Mouse (Mus musculus) forebrain, embryonic 14.5 days (tissue): ENCODE measurements around the gene Fzd9. TPM values are rescaled to one million over a fixed set of nuclear protein-coding genes. Genes with fewer than 3 reads are reported as not detected.
A peak's percentile ranks its signal among the peaks of the same experiment; 100 is the strongest.

ENCODE experiments used
- ATAC-seq: fragments of 200-750 bp; cut with Nextera tagmentation; 2 replicates; pipeline ENCODE4 v1.8.0; 2017; ENCODE audit warnings: mild to moderate bottlenecking, moderate library complexity
- DNase-seq: peaks from one replicate; pipeline ENCODE4 v3.0.0-alpha.2; 2015; ENCODE audit warnings: low spot score
- H3K27ac ChIP-seq: fragments of 300-500 bp; sonication (generic); 2 replicates; pipeline ENCODE4 v1.5.1; 2014; ENCODE audit warnings: low read depth, mild to moderate bottlenecking, control low read depth, low read length, moderate library complexity
- H3K27me3 ChIP-seq: fragments of 300-500 bp; sonication (generic); replicated peaks from 2 replicates; pipeline ENCODE4 v1.6.1; 2014; ENCODE audit warnings: low read length, control low read depth, mixed read lengths; ENCODE audit not compliant: control insufficient read depth, insufficient read depth
- H3K36me3 ChIP-seq: fragments of 300-500 bp; sonication (generic); 2 replicates; pipeline ENCODE4 v1.6.1; 2014; ENCODE audit warnings: low read length, control low read depth; ENCODE audit not compliant: control insufficient read depth, insufficient read depth
- H3K4me1 ChIP-seq: fragments of 300-500 bp; sonication (generic); 2 replicates; pipeline ENCODE4 v1.6.1; 2014; ENCODE audit warnings: antibody characterized with exemption, low read length, control low read depth; ENCODE audit not compliant: control insufficient read depth, insufficient read depth
- H3K4me2 ChIP-seq: fragments of 300-500 bp; sonication (generic); 2 replicates; pipeline ENCODE4 v1.6.1; 2014; ENCODE audit warnings: mild to moderate bottlenecking, control low read depth, low read length
- H3K4me3 ChIP-seq: fragments of 300-500 bp; sonication (generic); 2 replicates; pipeline ENCODE4 v1.5.1; 2014; ENCODE audit warnings: low read depth, low read length, control low read depth
- H3K9ac ChIP-seq: fragments of 300-500 bp; sonication (generic); 2 replicates; pipeline ENCODE4 v1.6.1; 2014; ENCODE audit warnings: mild to moderate bottlenecking, low read length, control low read depth, moderate library complexity
- H3K9me3 ChIP-seq: fragments of 300-500 bp; sonication (generic); replicated peaks from 2 replicates; pipeline ENCODE4 v1.6.1; 2016; ENCODE audit warnings: low read length, control low read depth, mixed read lengths; ENCODE audit not compliant: control insufficient read depth
- WGBS: fragments of 180-500 bp; shearing (Covaris S2); extraction: QIAGEN DNeasy Blood & Tissue Kit; methylation state at CpG from one replicate; pipeline ENCODE4 v1.1.7; 2014; 5-methylcytosine and 5-hydroxymethylcytosine counted together
- polyA plus RNA-seq: library from polyadenylated mRNA; unstranded; fragments of >200 nt; fragmentation: Nextera tagmentation; extraction: Ambion mirVana; gene quantifications from 2 replicates; pipeline ENCODE4 v1.2.1, GENCODE M21; 2014

Gene Fzd9
- polyA plus RNA-seq, 1 experiment from 2014 or later: 12.4 TPM

GRCm38 (mm10) chr5:135256166-135256565 is 5.1 kb upstream of the Fzd9 start:
- no peaks in the 10 kb centered on the region for H3K9me3 ChIP-seq
- no peak for ATAC-seq
- no peak for DNase-seq
- no peak overlapping the region for H3K4me3 ChIP-seq
- H3K27me3 ChIP-seq: no peaks in the 10 kb centered on the region
- WGBS: 96% methylated on average over 3 of the region's 3 CpGs
- no peak overlapping the region for H3K4me2 ChIP-seq
- no peak overlapping the region for H3K27ac ChIP-seq
- H3K36me3 ChIP-seq: no peaks in the 10 kb centered on the region
- no peak overlapping the region for H3K9ac ChIP-seq
- peaks cover 14% of the 10 kb centered on the region for H3K4me1 ChIP-seq

DNA sequence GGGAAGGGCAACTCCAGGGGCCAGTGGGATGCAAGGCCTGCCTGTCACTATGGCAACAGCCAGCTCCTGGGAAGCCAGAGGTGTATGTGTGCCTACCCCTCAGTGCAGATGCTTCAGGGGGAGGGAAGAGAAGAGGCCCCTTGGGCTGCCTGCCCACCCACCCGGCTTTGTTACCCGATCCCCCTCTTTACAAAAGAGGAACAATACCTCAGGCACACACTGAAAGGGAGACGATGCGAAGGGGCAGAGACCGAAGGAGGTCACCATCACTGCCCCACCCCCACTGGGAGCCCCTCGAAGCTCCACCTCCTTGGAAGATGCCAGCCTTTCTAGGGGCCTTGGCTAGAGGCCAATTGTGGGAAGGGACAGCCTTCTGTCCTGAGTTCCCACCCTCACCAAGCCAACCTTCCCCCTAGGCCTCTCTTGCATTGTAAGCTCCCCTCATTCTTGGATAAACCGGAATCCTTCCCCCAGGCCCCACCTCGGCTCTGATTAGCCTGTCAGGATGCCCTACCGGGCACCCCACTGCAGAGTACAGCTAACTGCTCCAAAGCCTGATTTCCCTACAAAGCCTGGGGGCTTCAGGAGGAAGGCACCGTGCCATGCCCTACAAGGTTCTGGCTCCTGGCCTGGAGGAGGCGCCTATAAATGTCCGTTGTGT is 2.8 kb upstream of the Fzd9 start:
- Histone ChIP-seq H3K27me3 (0 out of 2 replicates have a peak, but pooled peaks cover 7% of the 10 kb centered on the region), H3K4me2 (no peak overlapping the region; the same call in 1 of the 2 replicates), H3K36me3 (no peaks in the 10 kb centered on the region), H3K9me3 (no peaks in the 10 kb centered on the region), H3K4me3 (no peak overlapping the region), H3K27ac (peak overlapping the region; percentile 83), H3K9ac (0 out of 2 replicates have a peak overlapping the region, but pooled peaks have one; percentile 13), H3K4me1 (peaks cover 14% of the 10 kb centered on the region)
- DNase-seq (peak; percentile 93), ATAC-seq (peak; percentile 67)
- under 1% methylated on average over 12 of the region's 12 CpGs for WGBS

- H3K27ac ChIP-seq: peak overlapping the region; percentile 39; the same call in 1 of the 2 replicates
- whole genome bisulfite sequencing: 1% methylated on average over 78 of the region's 92 CpGs
- peaks cover 23% of the 10 kb centered on the region for H3K36me3 ChIP-seq
- ATAC-seq (peak; percentile 52), DNase-seq (no peak)
- peaks cover 14% of the 10 kb centered on the region for H3K4me1 ChIP-seq
- H3K9ac ChIP-seq: peak overlapping the region; percentile 74
- no peaks in the 10 kb centered on the region for H3K9me3 ChIP-seq
- peak overlapping the region; percentile 97 for H3K4me2 ChIP-seq
- peak overlapping the region; percentile 61 for H3K4me3 ChIP-seq
- H3K27me3 ChIP-seq: 0 out of 2 replicates have a peak, but pooled peaks cover 7% of the 10 kb centered on the region
These were observed 598 bp downstream of the Fzd9 start for GRCm38 (mm10) chr5:135250186-135251078.

DNA sequence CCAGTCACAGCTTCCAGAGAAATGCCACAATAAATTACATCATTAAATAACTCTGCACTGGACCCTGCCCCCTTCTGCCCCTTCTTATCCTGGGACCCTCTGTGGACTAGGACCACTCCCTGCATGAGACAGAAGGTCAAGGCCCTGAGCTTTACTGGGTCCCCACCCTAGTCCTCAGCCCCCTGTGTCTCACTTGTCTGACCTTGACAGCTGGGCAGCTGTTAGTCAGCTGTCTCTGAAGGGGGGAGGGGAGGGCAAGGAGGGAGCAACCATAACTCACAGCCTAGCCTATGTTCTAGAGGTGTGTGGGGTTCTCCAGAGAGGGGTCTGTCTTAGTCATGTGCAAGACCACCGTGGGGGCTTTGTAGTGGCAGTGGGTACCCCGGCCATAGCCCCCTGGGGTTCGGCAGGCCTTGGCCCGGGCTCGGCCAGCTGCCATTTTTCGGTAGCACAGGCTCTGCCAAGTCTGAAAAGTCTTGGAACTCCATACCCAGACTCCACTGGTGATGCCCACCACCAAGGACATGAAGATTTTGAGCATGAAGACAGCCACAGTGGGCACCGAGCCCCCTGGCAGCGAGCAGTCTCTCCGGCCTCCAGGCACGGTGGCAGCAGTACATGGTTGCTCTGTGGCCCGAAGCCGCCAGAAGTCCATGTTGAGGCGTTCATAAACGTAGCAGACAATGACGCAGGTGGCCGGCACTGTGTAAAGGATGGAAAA is 1.9 kb downstream of the Fzd9 start:
- Histone ChIP-seq H3K36me3 (peaks cover 36% of the 10 kb centered on the region), H3K27ac (no peak overlapping the region), H3K4me1 (peaks cover 12% of the 10 kb centered on the region), H3K4me2 (peak overlapping the region; percentile 97), H3K27me3 (0 out of 2 replicates have a peak, but pooled peaks cover 7% of the 10 kb centered on the region), H3K4me3 (peak overlapping the region; percentile 61), H3K9me3 (no peaks in the 10 kb centered on the region), H3K9ac (peak overlapping the region; percentile 74)
- ATAC-seq (no peak), DNase-seq (no peak)
- WGBS: 57% methylated on average over 16 of the region's 16 CpGs

GRCm38 (mm10) chr5:135247337-135247736 is 3.7 kb downstream of the Fzd9 start:
- H3K4me1 ChIP-seq: peaks cover 3% of the 10 kb centered on the region; the same call in 1 of the 2 replicates
- DNase-seq (no peak), ATAC-seq (no peak)
- H3K9me3 ChIP-seq: no peaks in the 10 kb centered on the region
- H3K36me3 ChIP-seq: peaks cover 54% of the 10 kb centered on the region
- WGBS: 62% methylated on average over 9 of the region's 9 CpGs
- H3K4me3 ChIP-seq: peak overlapping the region; percentile 61
- 0 out of 2 replicates have a peak, but pooled peaks cover 7% of the 10 kb centered on the region for H3K27me3 ChIP-seq
- peak overlapping the region; percentile 97 for H3K4me2 ChIP-seq
- H3K9ac ChIP-seq: peak overlapping the region; percentile 74
- no peak overlapping the region for H3K27ac ChIP-seq

DNA sequence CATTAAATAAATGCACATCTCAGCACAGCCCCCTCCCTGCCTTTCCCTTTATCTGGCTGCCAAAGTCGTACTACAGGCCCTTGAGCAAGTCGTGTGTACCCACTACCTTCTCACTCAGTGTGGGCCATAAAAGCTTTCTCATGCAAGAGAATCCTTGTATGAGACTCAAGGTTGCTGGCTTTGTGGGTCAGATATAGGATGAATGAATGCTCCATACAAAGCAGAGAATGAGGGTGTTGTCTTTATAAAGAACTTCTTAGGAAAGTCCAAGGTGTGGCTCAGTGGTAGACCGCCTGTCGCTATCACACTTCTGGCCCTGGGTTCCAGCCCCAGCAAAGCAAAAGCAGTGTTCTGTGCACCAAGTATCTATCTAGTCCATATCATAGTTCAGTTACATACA is 4.5 kb downstream of the Fzd9 start:
- Histone ChIP-seq H3K4me2 (peak overlapping the region; percentile 97), H3K9me3 (no peaks in the 10 kb centered on the region), H3K4me1 (peaks cover 3% of the 10 kb centered on the region; the same call in 1 of the 2 replicates), H3K27ac (no peak overlapping the region), H3K9ac (no peak overlapping the region), H3K27me3 (0 out of 2 replicates have a peak, but pooled peaks cover 7% of the 10 kb centered on the region), H3K36me3 (peaks cover 62% of the 10 kb centered on the region), H3K4me3 (0 out of 2 replicates have a peak overlapping the region, but pooled peaks have one; percentile 61)
- 42% methylated on average over 4 of the region's 4 CpGs for WGBS
- DNase-seq (no peak), ATAC-seq (no peak)

- Histone ChIP-seq H3K36me3 (peaks cover 95% of the 10 kb centered on the region), H3K9ac (no peak overlapping the region)
These were observed 7.9 kb downstream of the Fzd9 start for GRCm38 (mm10) chr5:135243166-135243565.

GRCm38 (mm10) chr5:135242608-135243007 is 8.4 kb downstream of the Fzd9 start:
- peak; percentile 31 for DNase-seq
- no peaks in the 10 kb centered on the region for H3K4me1 ChIP-seq
- ATAC-seq: 0 out of 2 replicates have a peak, but pooled peaks have one; percentile 40
- H3K36me3 ChIP-seq: peaks cover 99% of the 10 kb centered on the region
- no peak overlapping the region for H3K4me3 ChIP-seq
- no peak overlapping the region for H3K4me2 ChIP-seq
- no peak overlapping the region for H3K9ac ChIP-seq
- H3K9me3 ChIP-seq: no peaks in the 10 kb centered on the region
- no peaks in the 10 kb centered on the region for H3K27me3 ChIP-seq
- 88% methylated on average over 3 of the region's 3 CpGs for WGBS
- peak overlapping the region; percentile 21; the same call in 1 of the 2 replicates for H3K27ac ChIP-seq

More at GRCm38 (mm10) chr5:135243166-135243565, 7.9 kb downstream of the Fzd9 start:
- ATAC-seq (no peak), DNase-seq (no peak)
- H3K27me3 ChIP-seq: no peaks in the 10 kb centered on the region
- H3K27ac ChIP-seq: peak overlapping the region; percentile 21; the same call in 1 of the 2 replicates
- no peak overlapping the region for H3K4me2 ChIP-seq
- no peaks in the 10 kb centered on the region for H3K4me1 ChIP-seq
- no peaks in the 10 kb centered on the region for H3K9me3 ChIP-seq
- WGBS: 88% methylated on average over 1 of the region's 1 CpGs
- H3K4me3 ChIP-seq: no peak overlapping the region
